Mouse (Mus musculus): ENCODE results near the gene Slc25a54. TPM values are rescaled to one million over a fixed set of nuclear protein-coding genes. Genes with fewer than 3 reads are reported as not detected.

The Slc25a54 gene
- not detected in 2 replicates for polyA plus RNA-seq (2012)

GRCm38 (mm10) chr3:109080169-109080568, at the start of gene Slc25a54:
Gene Slc25a54, plus strand, starts transcription at chr3:109080469.

GRCm38 (mm10) chr3:109122641-109123530, 42.6 kb downstream of the Slc25a54 start, which contains the start of gene Slc25a24:
Gene Slc25a24, plus strand, starts transcription at chr3:109123149.

Other genes with a start within 250 kb of the Slc25a54 start
- 16.7 and 24.2 TPM in 2 replicates for gene Stxbp3, start 239.9 kb upstream of the Slc25a54 start, polyA plus RNA-seq (2012)
- not detected in 2 replicates for gene Fndc7, start 190.5 kb upstream of the Slc25a54 start, polyA plus RNA-seq (2012)
- gene Prpf38b, start 168.7 kb upstream of the Slc25a54 start, polyA plus RNA-seq (2012) = 87.2 and 125 TPM in 2 replicates
- gene Henmt1, start 140.6 kb upstream of the Slc25a54 start, polyA plus RNA-seq (2012) = 0.19 TPM in 1 of 2 replicates, not detected in the other
- not detected in 2 replicates for gene Gm9857, start 140.0 kb upstream of the Slc25a54 start, polyA plus RNA-seq (2012)
- gene Fam102b, start 52.9 kb upstream of the Slc25a54 start, polyA plus RNA-seq (2012) = 2.6 and 2.7 TPM in 2 replicates
- 7.3 and 8.3 TPM in 2 replicates for gene Slc25a24, start 42.7 kb downstream of the Slc25a54 start, polyA plus RNA-seq (2012)

All from megakaryocyte-erythroid progenitor cell, adult 5 weeks (primary cell).